Mouse (Mus musculus) heart, postnatal 10 days (tissue): ENCODE data around the gene Ablim2. TPM values are rescaled to one million over a fixed set of nuclear protein-coding genes. Genes with fewer than 3 reads are reported as not detected.
A peak's percentile ranks its signal among the peaks of the same experiment; 100 is the strongest.

Experiments used
- DNase-seq, 2 experiments: peaks; one replicate each; pipeline ENCODE4 v3.0.0; 2021
- intact Hi-C: fragments of 180-260 bp; cut with DNase I; formaldehyde crosslinking; loops from one replicate; pipeline ENCODE4 v1.15.1; 2025
- total RNA-seq, 2 experiments: library from RNA; stranded (reverse); gene quantifications; 2 replicates each; pipeline ENCODE4 v1.2.3; 2021

Ablim2 gene
- total RNA-seq, 2 experiments from 2014 or later: 9.9 to 12.6 TPM

GRCm38 (mm10) chr5:35737231-35737901 is 20.3 kb upstream of the Ablim2 start:
- intact Hi-C loops: no loop called here
- DNase-seq: peak; percentile 77 to 80

GRCm38 (mm10) chr5:35739005-35739404 is 18.7 kb upstream of the Ablim2 start:
- DNase-seq: no peak
- intact Hi-C loops: no loop called here

- intact Hi-C loops: no loop called here
- DNase-seq: peak; percentile 59 to 62
Measured at GRCm38 (mm10) chr5:35739536-35740278, 18.0 kb upstream of the Ablim2 start, which contains the start of gene Sh3tc1. Sh3tc1 (minus strand) TSS chr5:35739987.

- DNase-seq: no peak
- intact Hi-C loops: no loop called here
Measured at GRCm38 (mm10) chr5:35740716-35741115, 17.0 kb upstream of the Ablim2 start.

GRCm38 (mm10) chr5:35741225-35741820 is 16.4 kb upstream of the Ablim2 start:
- intact Hi-C loops: no loop called here
- no peak for DNase-seq

GRCm38 (mm10) chr5:35743238-35743951 is 14.3 kb upstream of the Ablim2 start:
- DNase-seq: peak; percentile 66 to 71
- intact Hi-C loops: no loop called here

- intact Hi-C loops: no loop called here
- no peak for DNase-seq
Measured at GRCm38 (mm10) chr5:35743990-35744722, 13.5 kb upstream of the Ablim2 start.

- intact Hi-C loops: no loop called here
- no peak for DNase-seq
Measured at GRCm38 (mm10) chr5:35745406-35745805, 12.3 kb upstream of the Ablim2 start.

- intact Hi-C loops: loop anchor here (2.0 kb wide), 1 partner anchor 110 kb away; no protein-coding TSS in a partner anchor
- peak; percentile 79 to 89 for DNase-seq
Measured at GRCm38 (mm10) chr5:35746910-35747309, 10.8 kb upstream of the Ablim2 start.

GRCm38 (mm10) chr5:35749416-35749815 is 8.3 kb upstream of the Ablim2 start:
- DNase-seq: no peak
- intact Hi-C loops: no loop called here

GRCm38 (mm10) chr5:35750026-35750425 is 7.7 kb upstream of the Ablim2 start:
- intact Hi-C loops: loop anchor here (10.0 kb wide), 1 partner anchor 225 kb away; no protein-coding TSS in a partner anchor
- DNase-seq: no peak

- intact Hi-C loops: loop anchor here (10.0 kb wide), 1 partner anchor 224 kb away; no protein-coding TSS in a partner anchor
- no peak for DNase-seq
Measured at GRCm38 (mm10) chr5:35751016-35751415, 6.7 kb upstream of the Ablim2 start.

GRCm38 (mm10) chr5:35755131-35755733 is 2.4 kb upstream of the Ablim2 start:
- peak; percentile 67 to 80 for DNase-seq
- intact Hi-C loops: loop anchor here (1.0 to 10.0 kb wide), 4 partner anchors 34 to 220 kb away; no protein-coding TSS in a partner anchor

GRCm38 (mm10) chr5:35756020-35756419 is 1.7 kb upstream of the Ablim2 start:
- DNase-seq: no peak
- intact Hi-C loops: loop anchor here (10.0 kb wide), 1 partner anchor 219 kb away; no protein-coding TSS in a partner anchor

- intact Hi-C loops: loop anchor here (10.0 kb wide), 1 partner anchor 218 kb away; no protein-coding TSS in a partner anchor
- DNase-seq: no peak
Measured at GRCm38 (mm10) chr5:35756997-35757638, 562 bp upstream of the Ablim2 start.

- intact Hi-C loops: loop anchor here (10.0 kb wide), 1 partner anchor 216 kb away; no protein-coding TSS in a partner anchor
Measured at GRCm38 (mm10) chr5:35758081-35759053, 687 bp downstream of the Ablim2 start.

GRCm38 (mm10) chr5:35761323-35761722 is 3.6 kb downstream of the Ablim2 start:
- intact Hi-C loops: no loop called here
- DNase-seq: no peak

More at GRCm38 (mm10) chr5:35758081-35759053, 687 bp downstream of the Ablim2 start:
- DNase-seq: peak in 1 of 2 experiments; percentile 53

- DNase-seq: peak; percentile 85 to 87
- intact Hi-C loops: no loop called here
Measured at GRCm38 (mm10) chr5:35762388-35762787, 4.7 kb downstream of the Ablim2 start.
